Mouse (Mus musculus) bone marrow, adult 2 months (tissue): Measurements from ENCODE around the gene Gpatch3.

Experiments used
- CTCF ChIP-seq: fragments of 200-500 bp; IDR thresholded peaks from 2 replicates; pipeline ENCODE4 v1.5.1; 2011; ENCODE audit warnings: low read length, control low read depth; ENCODE audit not compliant: control insufficient read depth, insufficient read depth
- POLR2A ChIP-seq: fragments of 200-500 bp; IDR thresholded peaks from 2 replicates; pipeline ENCODE4 v1.6.1; 2011; ENCODE audit warnings: low read depth, mild to moderate bottlenecking, control low read depth, low read length, borderline replicate concordance; ENCODE audit not compliant: control insufficient read depth

DNA sequence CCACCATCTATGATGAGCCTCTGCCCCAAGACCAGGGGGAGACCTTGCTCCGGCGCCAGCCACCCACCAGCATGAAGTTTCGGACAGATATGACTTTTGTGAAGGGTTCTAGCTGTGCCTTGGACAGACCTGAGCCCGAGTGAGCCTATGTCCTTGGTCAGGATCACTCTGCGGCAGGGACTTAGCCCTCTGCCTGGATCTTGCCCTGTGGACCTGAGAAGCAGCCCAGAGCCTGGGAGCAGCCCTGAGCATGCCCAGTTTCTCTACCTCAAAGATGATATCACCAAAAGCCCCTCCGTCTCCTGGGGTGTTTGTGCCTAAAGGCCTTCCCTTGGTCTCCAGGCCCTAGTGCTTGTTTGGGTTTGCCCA, 9.1 kb downstream of the Gpatch3 start:
- TF ChIP-seq CTCF, result no peak
- TF ChIP-seq POLR2A, result no peak
